Mouse (Mus musculus): ENCODE measurements at regions not wholly inside any gene's neighbourhood (a gene's known extent, or its start where the extent isn't known, plus 50 kb on each side); places are given as distances from the start of the nearest gene placed in this dataset.

- 57% methylated on average over 4 of the region's 4 CpGs for WGBS
- TF ChIP-seq CTCF (IDR thresholded peaks at IDR 0.05) (no peak), EP300 (IDR thresholded peaks at IDR 0.05; ENCODE audit: insufficient read depth, low read depth, low read length) (no peak), POLR2A (IDR thresholded peaks at IDR 0.05; ENCODE audit: insufficient read depth, low read depth, low read length) (no peak)
- Histone ChIP-seq H3K27me3 (ENCODE audit: control insufficient read depth, insufficient read depth, low read length) (no peaks in the 10 kb centered on the region), H3K9ac (ENCODE audit: low read depth, low read length) (no peak overlapping the region), H3K4me1 (ENCODE audit: control insufficient read depth, insufficient read depth, low read length) (no peaks in the 10 kb centered on the region), H3K79me2 (replicated peaks; ENCODE audit: control insufficient read depth, insufficient read depth, low read length) (no peaks in the 10 kb centered on the region), H3K4me3 (no peak overlapping the region), H3K27ac (no peak overlapping the region), H3K36me3 (ENCODE audit: control insufficient read depth, insufficient read depth, low read length) (no peaks in the 10 kb centered on the region)
- intact Hi-C loops (cut with DNase I), result no loop called here
- DNase-seq, result no peak
These were observed 144.5 kb upstream of the Adra1d start for GRCm38 (mm10) chr2:131706565-131706964.

GRCm38 (mm10) chr2:131704406-131704805, 142.3 kb upstream of the Adra1d start:
- H3K4me1 ChIP-seq (ENCODE audit: control insufficient read depth, insufficient read depth, low read length), result no peaks in the 10 kb centered on the region
- TF ChIP-seq EP300 (IDR thresholded peaks at IDR 0.05; ENCODE audit: insufficient read depth, low read depth, low read length) (no peak), POLR2A (IDR thresholded peaks at IDR 0.05; ENCODE audit: insufficient read depth, low read depth, low read length) (no peak), CTCF (IDR thresholded peaks at IDR 0.05) (no peak)
- no peak overlapping the region for H3K27ac ChIP-seq
- no peaks in the 10 kb centered on the region for H3K27me3 ChIP-seq (ENCODE audit: control insufficient read depth, insufficient read depth, low read length)
- H3K9ac ChIP-seq (ENCODE audit: low read depth, low read length), result no peak overlapping the region
- no peak overlapping the region for H3K4me3 ChIP-seq
- intact Hi-C loops (cut with DNase I), result no loop called here
- H3K79me2 ChIP-seq (replicated peaks; ENCODE audit: control insufficient read depth, insufficient read depth, low read length), result no peaks in the 10 kb centered on the region
- no peak for DNase-seq
- no peaks in the 10 kb centered on the region for H3K36me3 ChIP-seq (ENCODE audit: control insufficient read depth, insufficient read depth, low read length)

DNA sequence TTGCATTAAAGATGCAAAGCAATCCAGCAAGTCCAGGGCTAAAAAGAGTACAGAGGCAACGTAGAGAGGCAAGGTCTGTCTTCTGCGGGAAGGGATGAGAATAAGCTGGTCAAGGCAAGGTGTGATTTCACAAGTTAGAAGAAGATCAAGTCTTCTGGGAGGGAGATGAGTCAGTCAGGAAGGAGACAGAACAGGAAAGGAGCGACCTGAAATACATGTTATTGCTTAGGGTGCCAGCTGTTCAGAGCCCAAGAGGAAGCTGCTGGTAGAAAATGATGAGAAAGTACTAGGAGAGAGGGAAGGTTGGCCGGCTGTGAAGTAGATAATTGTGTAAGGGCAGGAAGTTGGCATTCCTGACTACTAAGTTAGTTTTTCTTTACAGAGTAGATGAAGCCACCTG, 140.1 kb upstream of the Adra1d start:
- 66% methylated on average over 4 of the region's 4 CpGs for WGBS
- intact Hi-C loops (cut with DNase I), result no loop called here
- H3K4me1 ChIP-seq (ENCODE audit: control insufficient read depth, insufficient read depth, low read length), result no peaks in the 10 kb centered on the region

DNA sequence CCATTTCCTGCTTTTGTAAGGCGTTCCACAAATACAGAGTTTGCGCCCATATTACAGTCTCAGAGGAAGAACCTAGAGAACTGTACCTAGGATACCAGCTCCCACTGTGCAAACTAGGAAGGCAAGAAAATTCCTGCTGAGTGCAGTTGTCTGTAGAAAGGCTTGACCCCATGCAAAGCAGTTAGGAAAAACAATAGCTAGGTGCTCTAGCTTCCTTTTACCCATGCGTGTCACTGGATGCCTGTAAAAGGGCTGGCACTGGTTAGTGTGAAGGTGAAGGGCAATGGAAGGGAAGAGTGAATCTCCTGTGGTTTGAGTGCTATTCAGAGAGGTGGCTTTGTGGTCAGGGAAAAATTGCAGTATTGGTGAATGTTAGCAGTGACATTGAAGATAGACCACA, 137.7 kb upstream of the Adra1d start:
- TF ChIP-seq CTCF (IDR thresholded peaks at IDR 0.05) (no peak), POLR2A (IDR thresholded peaks at IDR 0.05; ENCODE audit: insufficient read depth, low read depth, low read length) (no peak)
- H3K36me3 ChIP-seq (ENCODE audit: control insufficient read depth, insufficient read depth, low read length), result no peaks in the 10 kb centered on the region
- no peaks in the 10 kb centered on the region for H3K4me1 ChIP-seq (ENCODE audit: control insufficient read depth, insufficient read depth, low read length)
- no peak overlapping the region for H3K9ac ChIP-seq (ENCODE audit: low read depth, low read length)
- DNase-seq, result no peak
- no peak overlapping the region for H3K27ac ChIP-seq
- intact Hi-C loops (cut with DNase I), result no loop called here
- H3K79me2 ChIP-seq (replicated peaks; ENCODE audit: control insufficient read depth, insufficient read depth, low read length), result no peaks in the 10 kb centered on the region
- 61% methylated on average over 3 of the region's 3 CpGs for WGBS
- H3K4me3 ChIP-seq, result no peak overlapping the region
- H3K27me3 ChIP-seq (ENCODE audit: control insufficient read depth, insufficient read depth, low read length), result no peaks in the 10 kb centered on the region

More for the DNA sequence above, 140.1 kb upstream of the Adra1d start:
- Histone ChIP-seq H3K27ac (no peak overlapping the region), H3K4me3 (no peak overlapping the region), H3K27me3 (ENCODE audit: control insufficient read depth, insufficient read depth, low read length) (no peaks in the 10 kb centered on the region), H3K36me3 (ENCODE audit: control insufficient read depth, insufficient read depth, low read length) (no peaks in the 10 kb centered on the region), H3K9ac (ENCODE audit: low read depth, low read length) (no peak overlapping the region), H3K79me2 (replicated peaks; ENCODE audit: control insufficient read depth, insufficient read depth, low read length) (no peaks in the 10 kb centered on the region)
- no peak for DNase-seq
- TF ChIP-seq CTCF (IDR thresholded peaks at IDR 0.05), result no peak
- no peak for TF ChIP-seq EP300 (IDR thresholded peaks at IDR 0.05; ENCODE audit: insufficient read depth, low read depth, low read length)
- TF ChIP-seq POLR2A (IDR thresholded peaks at IDR 0.05; ENCODE audit: insufficient read depth, low read depth, low read length), result no peak

DNA sequence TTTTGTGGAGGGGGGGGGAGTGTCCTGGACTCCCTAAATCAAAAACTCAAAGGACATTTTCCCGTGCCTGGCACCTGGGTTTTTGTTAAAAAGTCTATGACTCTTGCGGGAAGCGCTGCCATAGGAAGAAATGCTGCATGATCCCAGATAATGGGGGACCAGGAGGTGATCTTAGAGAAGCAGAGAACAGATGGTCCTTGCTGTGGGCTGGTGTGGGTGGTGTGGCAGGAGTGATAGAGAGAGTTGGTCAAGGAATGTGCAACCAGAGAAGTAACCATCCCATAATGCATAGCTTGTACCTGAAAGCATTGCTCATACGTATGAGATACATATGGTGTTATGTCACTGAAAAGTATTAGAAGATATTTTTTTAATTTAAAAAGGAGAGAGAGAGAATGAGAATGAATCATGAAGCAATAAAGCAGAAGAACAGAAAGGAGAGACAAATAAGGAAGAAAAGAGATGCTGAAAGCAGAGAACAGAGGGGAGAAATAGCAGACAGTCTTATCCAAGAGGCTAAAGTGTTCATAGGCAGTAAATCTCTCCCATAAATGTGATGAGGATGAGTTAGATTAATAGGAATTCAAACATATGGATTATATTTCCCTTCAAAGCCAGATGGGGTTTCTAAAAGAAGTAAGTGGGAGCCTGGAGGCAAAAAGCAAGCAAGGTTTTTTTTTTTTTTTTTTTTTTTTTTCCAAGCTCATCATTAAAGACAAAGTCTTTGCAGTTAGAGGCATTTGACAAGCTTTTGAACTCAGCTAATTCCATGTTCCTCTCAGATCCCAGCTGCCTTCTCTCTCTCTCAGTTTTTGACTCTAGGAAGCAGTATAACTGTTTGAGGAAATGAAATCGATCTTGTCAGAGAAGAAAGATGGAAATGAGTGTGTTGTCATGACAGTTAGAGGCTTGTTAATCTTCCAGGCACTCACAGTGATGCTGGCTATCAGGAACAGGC, 136.2 kb upstream of the Adra1d start:
- Histone ChIP-seq H3K4me1 (ENCODE audit: control insufficient read depth, insufficient read depth, low read length) (no peaks in the 10 kb centered on the region), H3K27me3 (ENCODE audit: control insufficient read depth, insufficient read depth, low read length) (no peaks in the 10 kb centered on the region), H3K36me3 (ENCODE audit: control insufficient read depth, insufficient read depth, low read length) (no peaks in the 10 kb centered on the region), H3K79me2 (replicated peaks; ENCODE audit: control insufficient read depth, insufficient read depth, low read length) (no peaks in the 10 kb centered on the region), H3K9ac (ENCODE audit: low read depth, low read length) (no peak overlapping the region), H3K4me3 (no peak overlapping the region), H3K27ac (no peak overlapping the region)
- no peak for DNase-seq
- intact Hi-C loops (cut with DNase I), result no loop called here
- WGBS, result 81% methylated on average over 5 of the region's 5 CpGs
- TF ChIP-seq EP300 (IDR thresholded peaks at IDR 0.05; ENCODE audit: insufficient read depth, low read depth, low read length) (no peak), CTCF (IDR thresholded peaks at IDR 0.05) (no peak), POLR2A (IDR thresholded peaks at IDR 0.05; ENCODE audit: insufficient read depth, low read depth, low read length) (no peak)

DNA sequence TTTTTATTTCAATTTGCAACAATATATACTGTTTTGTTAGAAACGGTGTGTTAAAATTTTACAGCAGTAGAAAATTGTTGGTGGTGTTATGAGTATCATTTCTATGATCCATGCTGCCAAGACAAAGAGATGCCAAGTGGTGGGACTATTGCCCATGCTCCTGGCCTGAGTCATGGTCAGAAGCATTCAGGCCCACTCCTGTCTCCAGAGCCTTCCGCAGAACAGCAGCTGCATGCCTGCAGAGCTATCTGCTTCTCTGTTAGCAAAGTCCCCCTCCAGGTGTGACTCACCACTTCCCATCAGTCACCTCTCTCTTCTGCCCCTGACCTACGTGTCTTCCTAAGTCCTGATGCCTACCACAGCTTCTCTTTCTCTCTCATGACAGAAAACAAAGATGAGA, 134.2 kb upstream of the Adra1d start:
- no peak overlapping the region for H3K27ac ChIP-seq
- no peaks in the 10 kb centered on the region for H3K4me1 ChIP-seq (ENCODE audit: control insufficient read depth, insufficient read depth, low read length)
- 59% methylated on average over 3 of the region's 3 CpGs for WGBS
- no peaks in the 10 kb centered on the region for H3K79me2 ChIP-seq (replicated peaks; ENCODE audit: control insufficient read depth, insufficient read depth, low read length)
- no peaks in the 10 kb centered on the region for H3K36me3 ChIP-seq (ENCODE audit: control insufficient read depth, insufficient read depth, low read length)
- H3K4me3 ChIP-seq, result no peak overlapping the region
- DNase-seq, result no peak
- no peak overlapping the region for H3K9ac ChIP-seq (ENCODE audit: low read depth, low read length)
- TF ChIP-seq POLR2A (IDR thresholded peaks at IDR 0.05; ENCODE audit: insufficient read depth, low read depth, low read length) (no peak), CTCF (IDR thresholded peaks at IDR 0.05) (no peak), EP300 (IDR thresholded peaks at IDR 0.05; ENCODE audit: insufficient read depth, low read depth, low read length) (no peak)
- H3K27me3 ChIP-seq (ENCODE audit: control insufficient read depth, insufficient read depth, low read length), result no peaks in the 10 kb centered on the region
- intact Hi-C loops (cut with DNase I), result no loop called here
